Mouse (Mus musculus) monocyte, adult 2 months (primary cell): ENCODE measurements around the gene Gm3642.
"Not testable (repeated sequence)": the region's sequence is repeated elsewhere in the genome, so short reads cannot be mapped to it uniquely, and the experiment has no call there.

Experiments
- DNase-seq, 2 experiments: peaks; one replicate each; pipeline ENCODE4 v3.0.0; 2022; ENCODE audit warnings: low spot score in 2 of 2, low read depth in 1 of 2

Gene Gm3642

GRCm38 (mm10) chr14:6840211-6840610 is at the start of gene Gm3642:
TSS of gene Gm3642 (minus strand) at chr14:6840311.
- DNase-seq, result not testable (repeated sequence)

GRCm38 (mm10) chr14:6889521-6890012 is 49.5 kb upstream of the Gm3642 start, which contains the start of gene Gm3667:
TSS of gene Gm3667 (minus strand) at chr14:6889962.
- not testable (repeated sequence) for DNase-seq

- DNase-seq, result not testable (repeated sequence)
Observed at GRCm38 (mm10) chr14:6888811-6889210, 48.7 kb upstream of the Gm3642 start.

GRCm38 (mm10) chr14:6823297-6823696 is 16.8 kb downstream of the Gm3642 start:
- DNase-seq, result not testable (repeated sequence)
